Mouse (Mus musculus): ENCODE data around the gene Foxa2. TPM values are rescaled to one million over a fixed set of nuclear protein-coding genes. Genes with fewer than 3 reads are reported as not detected.

Foxa2 gene
- total RNA-seq, 1 experiment from 2014 or later = not detected

DNA sequence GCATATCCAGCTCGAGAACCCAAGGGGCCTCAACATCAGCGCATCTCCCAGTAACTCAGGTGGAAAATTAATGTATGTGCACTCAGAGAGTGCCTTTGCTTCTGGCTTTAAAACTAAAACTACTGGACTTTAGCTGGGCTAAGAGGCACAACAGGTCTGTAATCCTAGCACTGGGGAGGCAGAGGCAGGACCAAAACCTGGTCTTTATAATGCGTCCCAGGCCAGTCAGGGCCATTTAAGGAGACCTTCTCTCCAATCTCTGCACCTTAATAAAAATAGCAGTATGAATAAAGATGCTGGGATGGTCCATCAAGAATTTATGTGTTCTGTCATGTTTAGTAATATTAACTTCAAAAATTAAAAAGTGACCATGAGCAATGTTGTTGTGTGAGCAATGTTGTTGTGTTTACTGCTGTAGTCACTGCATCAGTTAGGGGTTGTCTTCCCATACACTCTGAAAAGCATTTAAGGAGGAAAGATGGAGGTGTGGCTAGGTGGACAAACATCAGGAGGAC, 4.6 kb downstream of the Foxa2 start:
- no peak for ATAC-seq (replicated peaks in 1 of 2; ENCODE audit: insufficient read depth in 1 of 2, low FRiP score in 2 of 2, low TSS enrichment in 1 of 2, low read depth in 1 of 2, poor library complexity in 2 of 2, severe bottlenecking in 2 of 2)

DNA sequence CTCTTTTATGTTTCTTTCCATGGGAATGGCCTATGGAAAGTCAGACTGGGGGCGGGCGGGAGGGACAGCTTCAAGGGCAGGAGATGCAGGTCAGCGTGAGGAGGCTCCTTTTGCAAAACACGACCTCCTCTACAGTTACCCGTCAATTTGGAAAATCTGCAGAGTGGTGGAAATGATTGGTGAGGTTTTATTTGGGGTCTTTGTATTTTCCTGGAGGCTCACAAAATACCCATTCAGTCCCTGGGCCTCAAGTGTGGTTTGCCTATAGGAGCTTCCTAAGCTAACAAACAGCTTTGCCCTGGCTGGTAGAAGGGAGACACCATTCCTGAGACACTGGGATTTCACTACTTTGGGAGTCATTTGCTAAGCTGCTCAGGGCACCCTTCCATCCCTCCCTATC, 5.4 kb downstream of the Foxa2 start:
- no peak for ATAC-seq (replicated peaks in 1 of 2; ENCODE audit: insufficient read depth in 1 of 2, low FRiP score in 2 of 2, low TSS enrichment in 1 of 2, low read depth in 1 of 2, poor library complexity in 2 of 2, severe bottlenecking in 2 of 2)

DNA sequence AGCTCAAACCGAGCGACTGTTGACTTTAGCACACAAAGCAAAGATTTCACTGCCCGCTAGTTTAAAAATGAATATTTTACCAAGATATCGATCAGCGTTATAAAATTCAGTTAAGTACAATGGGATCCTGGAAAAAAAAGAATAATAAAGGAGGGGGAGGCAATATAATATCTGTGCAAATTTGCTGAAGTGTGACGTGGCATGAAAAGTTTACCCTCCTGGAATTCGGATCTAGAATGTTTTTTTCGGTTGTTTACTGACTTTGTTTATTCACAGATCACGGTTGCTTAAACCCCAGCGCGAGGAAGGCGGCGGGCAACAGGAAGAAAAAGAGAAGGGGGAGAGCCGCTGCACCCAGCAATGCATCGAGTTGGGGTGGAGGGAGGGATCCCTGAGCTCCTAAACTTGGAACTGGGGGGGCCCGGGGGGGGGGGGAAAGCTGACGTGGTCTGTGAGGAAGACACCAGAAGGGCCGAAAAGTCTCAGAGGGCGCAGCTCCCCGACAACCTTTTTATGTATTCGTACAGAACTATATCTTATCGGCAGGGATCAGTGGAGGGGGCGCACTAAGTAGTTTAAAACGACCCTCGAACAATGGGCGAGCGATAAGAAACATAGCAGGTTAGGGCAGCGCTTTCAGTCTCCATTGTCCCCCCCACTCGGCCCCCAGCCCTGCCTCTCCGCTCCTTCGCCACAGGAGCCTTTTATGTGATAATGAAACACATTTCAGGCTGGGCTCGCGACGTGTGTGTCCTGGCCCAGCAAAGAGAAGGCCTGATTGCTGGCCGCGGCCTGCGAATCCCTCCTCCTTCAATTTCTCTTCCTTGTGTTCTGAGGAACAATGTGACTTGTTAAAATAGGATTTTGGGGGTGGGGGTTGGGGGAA, 6.3 kb downstream of the Foxa2 start:
- ATAC-seq (replicated peaks in 1 of 2; ENCODE audit: insufficient read depth in 1 of 2, low FRiP score in 2 of 2, low TSS enrichment in 1 of 2, low read depth in 1 of 2, poor library complexity in 2 of 2, severe bottlenecking in 2 of 2) = no peak

DNA sequence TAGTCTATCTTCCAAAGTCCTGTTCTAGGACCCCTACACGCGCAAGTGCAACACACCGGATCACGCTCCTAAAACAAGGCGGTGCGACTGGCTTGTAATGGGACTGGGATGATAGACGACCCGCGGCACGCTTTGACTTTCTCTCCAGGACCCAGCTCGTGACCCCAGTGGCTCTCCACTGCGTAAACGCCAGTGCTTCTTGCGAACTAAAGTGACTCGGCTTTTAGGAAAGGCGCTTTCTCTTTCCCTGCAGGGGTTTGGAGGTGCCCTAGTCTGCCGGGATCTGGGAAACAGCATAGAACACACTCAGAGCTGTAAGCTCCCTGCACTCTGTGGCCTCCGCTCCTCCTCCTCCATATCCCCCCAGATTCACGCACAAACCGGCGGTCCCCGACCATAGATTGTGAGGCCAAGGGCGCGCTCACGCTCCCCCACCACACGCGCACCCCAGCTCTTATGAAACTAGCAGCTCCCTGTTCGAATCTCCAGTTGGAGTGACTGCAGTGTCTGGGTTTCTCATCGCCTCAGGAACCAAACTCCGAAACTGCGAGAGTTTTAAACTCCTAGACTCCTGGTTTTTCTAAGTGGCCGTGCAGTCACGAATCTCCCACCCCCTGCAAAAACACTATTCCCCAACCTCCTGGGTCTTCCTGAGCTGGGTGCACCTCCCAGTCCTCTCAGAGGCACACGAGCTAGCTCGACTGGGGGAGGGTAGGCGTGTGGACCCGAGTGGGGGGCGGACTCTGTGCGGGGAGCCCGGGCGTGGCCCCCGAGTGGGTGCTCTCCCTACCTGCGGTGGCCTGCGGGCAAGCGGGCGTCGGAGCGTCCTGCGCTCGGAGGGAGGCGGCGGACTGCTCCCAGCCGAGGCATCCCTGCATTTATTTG, 7.2 kb downstream of the Foxa2 start:
- 0 out of 4 replicates have a peak, but pooled peaks of 1 of the 2 experiments have one; percentile 8 for ATAC-seq (replicated peaks in 1 of 2; ENCODE audit: insufficient read depth in 1 of 2, low FRiP score in 2 of 2, low TSS enrichment in 1 of 2, low read depth in 1 of 2, poor library complexity in 2 of 2, severe bottlenecking in 2 of 2)

DNA sequence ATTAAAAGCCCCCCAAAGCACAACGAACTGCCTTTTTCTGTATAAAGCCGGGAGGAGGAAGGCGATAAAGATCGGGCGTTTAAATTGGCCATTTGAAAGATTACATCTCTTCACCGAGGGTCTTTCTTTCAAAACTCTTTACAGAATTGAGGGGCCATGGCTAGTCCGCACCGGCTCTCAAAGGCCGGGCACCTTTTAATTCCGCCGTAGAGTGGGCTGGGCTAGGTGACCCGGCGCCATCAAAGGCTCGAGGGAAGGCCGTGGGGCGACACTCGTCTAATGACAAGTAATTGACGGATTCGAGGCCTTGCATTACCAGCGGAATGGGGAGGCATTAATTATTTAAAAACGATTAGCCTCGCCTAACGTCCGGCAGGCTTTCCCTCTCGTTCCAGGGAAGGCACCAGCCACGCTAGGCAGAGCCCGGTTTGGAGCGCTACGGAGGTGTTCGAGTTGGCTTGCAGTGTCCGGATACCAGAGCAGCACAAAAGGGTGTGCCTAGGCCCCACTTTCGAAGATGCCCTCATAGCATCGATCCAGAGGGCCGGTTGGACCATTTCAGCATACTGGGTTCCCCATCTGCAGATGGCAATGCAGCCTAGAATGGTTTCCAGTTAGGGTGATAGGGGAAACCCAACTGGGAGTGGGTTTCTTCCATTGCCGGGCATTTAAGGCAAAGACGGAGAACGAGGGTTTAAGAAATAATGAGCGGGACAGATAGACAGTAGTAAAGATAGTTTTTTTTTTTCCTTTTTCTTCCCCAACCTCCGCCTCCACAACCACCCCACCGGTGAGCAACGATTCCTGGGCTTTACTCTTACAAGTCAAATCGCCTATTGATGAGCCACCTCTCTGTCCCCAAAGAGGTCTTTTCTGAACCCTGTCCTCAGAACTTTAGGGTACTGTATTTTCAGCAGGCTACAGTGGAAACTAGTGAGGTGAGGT, 8.1 kb downstream of the Foxa2 start:
- ATAC-seq (replicated peaks in 1 of 2; ENCODE audit: insufficient read depth in 1 of 2, low FRiP score in 2 of 2, low TSS enrichment in 1 of 2, low read depth in 1 of 2, poor library complexity in 2 of 2, severe bottlenecking in 2 of 2) = no peak

DNA sequence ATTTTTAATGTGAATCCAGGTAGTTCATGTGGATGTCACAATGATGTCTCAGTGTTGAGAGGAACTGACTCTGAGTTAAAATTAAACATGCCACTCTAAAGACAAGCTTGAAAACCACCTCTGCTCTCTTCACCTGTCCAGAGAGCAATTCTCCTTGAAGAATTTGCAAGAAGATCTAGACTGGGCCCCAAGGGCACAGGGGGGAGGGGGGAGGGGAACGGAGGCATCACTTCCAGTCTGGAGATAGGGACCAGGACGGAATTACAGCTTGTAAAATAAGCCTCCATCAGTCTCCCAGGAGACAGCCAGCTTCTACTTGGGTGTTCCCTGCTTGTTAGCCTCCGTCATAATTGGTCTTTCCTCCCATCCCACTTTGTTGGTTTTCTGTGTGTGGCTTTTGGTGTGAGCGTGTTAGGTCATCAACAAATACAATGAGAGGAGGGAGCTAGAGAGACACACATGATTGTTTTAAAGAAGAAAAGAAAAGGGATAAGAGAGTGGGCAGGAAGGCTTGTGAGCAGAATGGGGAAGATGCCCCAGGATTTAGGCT, 10.1 kb downstream of the Foxa2 start:
- no peak for ATAC-seq (replicated peaks in 1 of 2; ENCODE audit: insufficient read depth in 1 of 2, low FRiP score in 2 of 2, low TSS enrichment in 1 of 2, low read depth in 1 of 2, poor library complexity in 2 of 2, severe bottlenecking in 2 of 2)

DNA sequence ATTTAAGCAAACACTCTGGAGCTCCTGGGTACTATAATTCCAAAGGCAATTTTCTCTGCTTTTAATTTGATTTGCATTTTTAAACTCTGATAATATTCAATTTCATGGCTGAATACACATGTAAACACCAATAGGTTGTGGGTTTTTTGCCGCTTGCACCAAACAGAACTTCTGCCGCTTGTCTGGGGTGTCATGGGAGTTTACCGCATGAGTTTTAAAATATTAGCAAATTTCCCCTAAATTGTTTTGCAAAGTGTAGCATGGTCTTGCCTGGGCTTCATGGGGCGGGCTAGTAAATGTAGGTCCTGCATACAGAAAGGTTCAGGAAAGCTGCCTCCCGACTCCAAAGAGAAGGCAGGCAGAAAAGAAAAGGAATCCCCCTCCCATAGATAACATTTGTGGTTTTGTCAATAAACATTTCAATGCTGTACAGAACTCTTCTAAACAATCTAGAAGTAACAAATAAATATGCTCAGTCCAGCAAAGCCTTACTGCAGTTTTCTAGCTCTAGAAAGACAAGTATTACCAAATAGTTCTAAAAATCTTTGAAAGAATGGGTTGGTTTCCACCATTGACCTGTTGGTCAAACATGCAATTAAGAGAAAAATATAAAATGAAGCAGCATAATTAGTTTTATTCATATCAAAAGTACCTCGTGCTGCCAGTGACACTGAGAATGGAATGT, 15.6 kb downstream of the Foxa2 start:
- no peak for ATAC-seq (replicated peaks in 1 of 2; ENCODE audit: insufficient read depth in 1 of 2, low FRiP score in 2 of 2, low TSS enrichment in 1 of 2, low read depth in 1 of 2, poor library complexity in 2 of 2, severe bottlenecking in 2 of 2)

DNA sequence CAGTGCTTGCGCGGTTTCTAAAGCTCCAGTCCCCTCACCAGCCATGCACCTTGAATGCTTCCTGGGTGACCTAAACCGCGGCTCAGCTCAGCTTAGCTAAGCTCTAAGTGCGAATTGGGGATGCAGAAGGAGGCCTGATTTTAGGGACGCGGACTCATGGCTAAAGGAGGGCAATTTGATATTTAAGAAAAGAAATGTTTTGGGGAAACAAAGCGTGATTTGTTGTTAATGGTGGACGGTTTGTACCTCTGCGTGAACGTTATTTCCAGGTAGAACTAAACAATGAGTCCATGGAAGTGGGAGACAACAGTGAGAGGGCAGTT, 16.2 kb downstream of the Foxa2 start:
- no peak for ATAC-seq (replicated peaks in 1 of 2; ENCODE audit: insufficient read depth in 1 of 2, low FRiP score in 2 of 2, low TSS enrichment in 1 of 2, low read depth in 1 of 2, poor library complexity in 2 of 2, severe bottlenecking in 2 of 2)

DNA sequence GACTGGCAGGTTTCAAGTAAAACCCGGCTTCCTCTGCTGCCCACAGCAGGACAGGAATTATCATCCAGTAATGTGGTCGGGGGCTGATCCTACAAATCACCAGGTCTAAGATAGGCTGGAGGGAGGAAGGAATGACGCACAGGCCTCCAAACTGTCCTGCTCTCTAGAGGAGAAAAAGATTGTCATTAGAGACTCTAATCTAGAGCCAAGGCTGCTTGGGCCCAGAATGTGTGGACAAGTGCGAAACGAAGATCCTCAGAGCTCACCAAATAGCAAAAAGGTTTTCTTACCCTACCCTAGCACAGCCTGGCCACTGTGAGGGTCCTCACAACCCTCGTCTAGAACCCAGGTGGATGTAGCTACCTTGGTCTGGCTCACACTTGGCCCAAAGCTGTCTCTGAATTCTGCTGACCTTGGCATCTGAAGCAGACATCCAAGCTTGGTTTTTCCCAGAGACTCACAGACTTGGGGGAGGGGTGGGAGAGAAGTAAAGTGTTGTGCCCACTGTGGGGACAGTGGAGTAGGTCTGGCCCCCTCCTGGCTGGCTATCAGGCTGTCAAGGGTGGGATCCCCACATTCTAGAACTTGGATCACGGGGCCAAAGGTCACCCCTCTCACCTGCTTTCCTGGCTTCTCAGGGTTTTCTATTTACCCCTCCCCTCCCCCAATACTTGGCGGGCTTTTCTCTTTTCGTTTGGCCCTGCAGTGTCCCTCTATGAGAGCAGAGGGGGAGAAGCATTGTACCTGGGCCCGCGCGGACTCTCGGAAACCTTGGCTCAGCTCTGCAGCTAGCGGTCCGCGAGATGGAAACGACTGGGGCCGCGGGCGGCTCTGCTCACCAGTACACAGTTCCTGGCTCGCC, 16.8 kb downstream of the Foxa2 start:
- ATAC-seq (replicated peaks in 1 of 2; ENCODE audit: insufficient read depth in 1 of 2, low FRiP score in 2 of 2, low TSS enrichment in 1 of 2, low read depth in 1 of 2, poor library complexity in 2 of 2, severe bottlenecking in 2 of 2) = peak; percentile 34 to 51; a peak in 1 of 4 replicates

DNA sequence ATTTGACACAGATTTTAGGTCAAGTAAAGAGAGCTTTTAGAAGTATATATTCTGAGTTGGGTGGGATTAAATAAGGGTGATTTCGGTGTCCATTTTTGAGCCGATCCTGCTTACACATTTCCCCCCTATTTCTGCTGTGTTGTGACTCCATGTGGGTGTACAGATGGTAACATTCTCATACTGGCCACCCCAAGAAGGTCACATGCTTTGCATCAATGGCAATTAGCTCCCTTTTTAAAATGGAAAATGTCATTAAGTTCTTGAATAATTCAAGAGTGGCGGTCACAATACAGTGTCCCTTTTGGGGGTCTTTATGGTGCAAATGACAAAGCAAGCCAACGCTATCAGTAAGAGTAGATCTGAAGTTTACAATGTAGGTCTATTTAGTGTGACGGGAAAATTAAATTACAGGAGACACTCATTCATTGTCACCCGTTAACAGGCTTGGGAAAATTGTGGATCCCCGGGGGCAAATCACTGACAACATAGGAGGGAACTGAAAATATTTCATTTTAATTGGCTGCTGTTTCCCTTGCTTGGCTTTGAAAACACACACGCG, 17.6 kb downstream of the Foxa2 start:
- ATAC-seq (replicated peaks in 1 of 2; ENCODE audit: insufficient read depth in 1 of 2, low FRiP score in 2 of 2, low TSS enrichment in 1 of 2, low read depth in 1 of 2, poor library complexity in 2 of 2, severe bottlenecking in 2 of 2) = no peak

DNA sequence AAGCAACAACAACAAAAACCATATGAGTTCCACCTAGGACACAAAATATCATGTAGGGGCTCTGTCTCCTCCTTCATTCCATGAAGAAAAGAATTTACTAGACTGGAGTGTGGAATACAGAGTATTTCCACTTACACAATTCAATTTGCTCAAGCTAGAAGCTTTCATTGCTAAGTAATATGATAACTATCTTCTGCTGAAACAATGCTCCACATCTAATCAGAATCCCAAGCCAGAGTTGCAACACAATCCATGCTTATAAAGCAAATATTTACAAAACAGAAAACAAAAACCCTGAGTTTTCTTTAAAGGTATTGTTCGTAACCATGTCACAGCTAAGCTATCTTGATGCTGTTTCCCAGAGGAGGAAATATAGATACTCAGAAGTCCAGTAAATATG, 20.4 kb downstream of the Foxa2 start:
- ATAC-seq (replicated peaks in 1 of 2; ENCODE audit: insufficient read depth in 1 of 2, low FRiP score in 2 of 2, low TSS enrichment in 1 of 2, low read depth in 1 of 2, poor library complexity in 2 of 2, severe bottlenecking in 2 of 2) = no peak

DNA sequence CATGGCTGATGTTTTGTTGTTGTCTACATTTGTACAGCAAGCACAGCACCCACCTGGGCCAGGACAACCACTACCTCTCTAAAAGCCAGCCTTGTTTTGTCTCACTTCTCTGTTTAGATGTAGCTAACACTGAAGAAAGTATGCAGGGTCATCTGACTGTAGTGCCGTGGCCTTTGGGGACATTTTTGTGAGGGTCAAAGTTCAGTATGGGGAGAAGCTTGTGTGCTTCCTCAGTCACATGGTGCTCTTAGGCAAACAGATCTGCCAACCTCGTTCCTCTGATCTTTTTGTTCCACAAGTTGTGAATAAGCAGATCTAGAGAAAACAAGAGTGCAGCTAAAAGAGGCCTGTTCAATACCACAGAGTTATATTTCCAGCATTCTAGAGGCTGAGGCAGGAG, 21.3 kb downstream of the Foxa2 start:
- ATAC-seq (replicated peaks in 1 of 2; ENCODE audit: insufficient read depth in 1 of 2, low FRiP score in 2 of 2, low TSS enrichment in 1 of 2, low read depth in 1 of 2, poor library complexity in 2 of 2, severe bottlenecking in 2 of 2) = no peak

DNA sequence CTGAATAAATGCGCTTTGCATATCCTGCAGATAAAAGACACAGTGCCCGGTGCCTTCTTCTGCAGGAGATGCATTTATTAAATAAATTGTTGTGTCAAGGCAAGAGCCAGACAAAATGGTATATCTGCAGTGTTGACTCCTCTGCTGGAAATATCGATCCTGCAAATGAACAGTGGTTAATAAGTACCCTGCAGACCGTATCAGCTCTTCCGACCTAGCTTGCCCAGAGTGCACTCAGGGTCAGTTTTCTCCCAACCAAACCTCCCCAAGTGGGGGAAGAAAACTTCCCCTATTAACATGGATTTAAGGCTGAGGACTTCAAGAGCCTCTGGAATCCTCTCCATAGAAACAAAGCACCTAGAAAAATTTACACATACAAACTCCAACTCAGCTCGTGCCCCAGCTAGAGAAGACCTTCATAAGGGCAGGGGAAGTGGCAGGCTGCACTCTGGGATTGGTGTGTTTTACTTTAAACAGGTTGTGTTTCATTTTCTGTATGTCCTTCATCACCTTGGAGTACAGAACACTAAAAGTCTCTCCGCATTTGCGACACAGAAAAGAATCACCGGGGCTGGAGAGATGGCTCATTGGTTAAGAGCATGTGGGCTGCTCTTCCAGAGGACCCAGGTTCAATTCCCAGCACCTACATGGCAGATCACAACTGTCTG, 22.4 kb downstream of the Foxa2 start:
- ATAC-seq (replicated peaks in 1 of 2; ENCODE audit: insufficient read depth in 1 of 2, low FRiP score in 2 of 2, low TSS enrichment in 1 of 2, low read depth in 1 of 2, poor library complexity in 2 of 2, severe bottlenecking in 2 of 2) = no peak

DNA sequence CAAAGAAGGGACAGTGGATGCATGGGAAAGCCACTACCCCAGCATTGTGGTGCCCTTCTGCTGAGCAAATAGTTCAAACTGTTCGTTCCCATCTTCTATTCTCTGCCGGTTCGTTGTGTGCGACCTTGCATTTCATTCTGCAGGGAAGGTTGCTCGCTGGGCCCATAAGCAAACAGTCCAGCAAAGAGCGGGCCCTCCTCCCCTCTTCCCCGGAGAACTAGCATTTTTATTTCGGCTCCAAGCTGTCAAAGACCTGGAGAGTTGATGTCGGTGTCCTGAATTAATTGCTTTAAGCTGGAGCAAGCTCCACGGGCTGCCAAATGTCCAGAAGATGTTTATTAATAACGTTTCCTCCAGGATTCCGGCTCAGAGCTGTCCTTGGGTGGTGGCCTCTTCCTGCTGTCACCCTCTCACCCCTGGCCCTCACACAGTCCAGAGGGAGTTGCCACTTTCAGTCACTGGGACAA, 23.4 kb downstream of the Foxa2 start:
- peak in 1 of 2 experiments; percentile 21; a peak in 1 of 4 replicates for ATAC-seq (replicated peaks in 1 of 2; ENCODE audit: insufficient read depth in 1 of 2, low FRiP score in 2 of 2, low TSS enrichment in 1 of 2, low read depth in 1 of 2, poor library complexity in 2 of 2, severe bottlenecking in 2 of 2)
